Mouse (Mus musculus) midbrain, embryonic 16.5 days (tissue): ENCODE measurements around the gene Golga1. TPM values are rescaled to one million over a fixed set of nuclear protein-coding genes. Genes with fewer than 3 reads are reported as not detected.
"Not testable (repeated sequence)": the region's sequence is repeated elsewhere in the genome, so short reads cannot be mapped to it uniquely, and the experiment has no call there.

ENCODE experiments used
- ATAC-seq: fragments of 200-750 bp; cut with Nextera tagmentation; 2 replicates; pipeline ENCODE4 v1.8.0; 2017; ENCODE audit warnings: moderate TSS enrichment
- H3K27ac ChIP-seq: fragments of 300-500 bp; sonication (generic); 2 replicates; pipeline ENCODE4 v1.5.1; 2014; ENCODE audit warnings: mild to moderate bottlenecking, low read length, mixed read lengths
- H3K27me3 ChIP-seq: fragments of 300-500 bp; sonication (generic); 2 replicates; pipeline ENCODE4 v1.6.1; 2014; ENCODE audit warnings: low read depth, low read length, mixed read lengths; ENCODE audit not compliant: control insufficient read depth, insufficient read depth
- H3K36me3 ChIP-seq: fragments of 300-500 bp; sonication (generic); 2 replicates; pipeline ENCODE4 v1.6.1; 2014; ENCODE audit warnings: mild to moderate bottlenecking, low read length, moderate library complexity, mixed read lengths; ENCODE audit not compliant: control insufficient read depth, insufficient read depth
- H3K4me1 ChIP-seq: fragments of 300-500 bp; sonication (generic); 2 replicates; pipeline ENCODE4 v1.6.1; 2014; ENCODE audit warnings: mild to moderate bottlenecking, low read length, mixed read lengths; ENCODE audit not compliant: control insufficient read depth, insufficient read depth
- H3K4me2 ChIP-seq: fragments of 300-500 bp; sonication (generic); 2 replicates; pipeline ENCODE4 v1.6.1; 2014; ENCODE audit warnings: mild to moderate bottlenecking, low read length, mixed read lengths
- H3K4me3 ChIP-seq: fragments of 300-500 bp; sonication (generic); 2 replicates; pipeline ENCODE4 v1.5.1; 2014; ENCODE audit warnings: low read depth, mild to moderate bottlenecking, low read length, moderate library complexity, mixed read lengths
- H3K9ac ChIP-seq: fragments of 300-500 bp; sonication (generic); 2 replicates; pipeline ENCODE4 v1.6.1; 2014; ENCODE audit warnings: low read depth, low read length, mixed read lengths
- H3K9me3 ChIP-seq: fragments of 300-500 bp; sonication (generic); replicated peaks from 2 replicates; pipeline ENCODE4 v1.6.1; 2014; ENCODE audit warnings: mild to moderate bottlenecking, low read length, mixed read lengths; ENCODE audit not compliant: control insufficient read depth, poor library complexity, severe bottlenecking
- WGBS: fragments of 180-500 bp; shearing (Covaris S2); extraction: QIAGEN DNeasy Blood & Tissue Kit; methylation state at CpG from one replicate; pipeline ENCODE4 v1.1.7; 2014; 5-methylcytosine and 5-hydroxymethylcytosine counted together
- polyA plus RNA-seq: library from polyadenylated mRNA; unstranded; fragments of >200 nt; fragmentation: Nextera tagmentation; extraction: Ambion mirVana; gene quantifications from 2 replicates; pipeline ENCODE4 v1.2.1, GENCODE M21; 2015

The Golga1 gene
- 34.9 and 37.5 TPM in 2 replicates for polyA plus RNA-seq

- H3K4me2 ChIP-seq = peak within 1 kb of the TSS; percentile 88
- ATAC-seq = peak; percentile 99
- WGBS = under 1% methylated on average over 50 of the region's 50 CpGs
- peak within 1 kb of the TSS; percentile 95 for H3K9ac ChIP-seq
- peak within 1 kb of the TSS; percentile 68 for H3K4me3 ChIP-seq
- peak within 1 kb of the TSS; percentile 82 for H3K27ac ChIP-seq
- no peaks in the 10 kb centered on the region for H3K27me3 ChIP-seq
- H3K9me3 ChIP-seq = no peaks in the 10 kb centered on the region
- peaks cover 9% of the 10 kb centered on the region for H3K4me1 ChIP-seq
- H3K36me3 ChIP-seq = peaks cover 5% of the 10 kb centered on the region; the same call in 1 of the 2 replicates
These were observed at the start of gene Golga1 for GRCm38 (mm10) chr2:39065400-39065987. Gene Golga1, minus strand, starts transcription at chr2:39065541.

- Histone ChIP-seq H3K9me3 (no peaks in the 10 kb centered on the region), H3K4me1 (no peaks in the 10 kb centered on the region), H3K27ac (no peak overlapping the region), H3K36me3 (peaks cover 21% of the 10 kb centered on the region), H3K9ac (no peak overlapping the region), H3K4me2 (no peak overlapping the region), H3K4me3 (no peak overlapping the region), H3K27me3 (no peaks in the 10 kb centered on the region)
- ATAC-seq = no peak
- WGBS = 98% methylated on average over 7 of the region's 7 CpGs
These were observed 48.8 kb upstream of the Golga1 start for GRCm38 (mm10) chr2:39114093-39114492.

GRCm38 (mm10) chr2:39110514-39110913 is 45.2 kb upstream of the Golga1 start:
- H3K4me1 ChIP-seq = no peaks in the 10 kb centered on the region
- H3K9ac ChIP-seq = no peak overlapping the region
- peaks cover 9% of the 10 kb centered on the region for H3K36me3 ChIP-seq
- no peak overlapping the region for H3K27ac ChIP-seq
- H3K9me3 ChIP-seq = no peaks in the 10 kb centered on the region
- no peak overlapping the region for H3K4me2 ChIP-seq
- no peak for ATAC-seq
- H3K4me3 ChIP-seq = no peak overlapping the region
- no peaks in the 10 kb centered on the region for H3K27me3 ChIP-seq

- H3K4me1 ChIP-seq, H3K27me3 ChIP-seq, H3K9me3 ChIP-seq, H3K27ac ChIP-seq, ATAC-seq, H3K9ac ChIP-seq, H3K4me2 ChIP-seq, H3K4me3 ChIP-seq: not testable (repeated sequence)
- H3K36me3 ChIP-seq = peaks cover 15% of the 10 kb centered on the region
These were observed 44.4 kb upstream of the Golga1 start for GRCm38 (mm10) chr2:39109712-39110111.

GRCm38 (mm10) chr2:39099951-39100350 is 34.6 kb upstream of the Golga1 start:
- not testable (repeated sequence) for H3K4me2 ChIP-seq, H3K27me3 ChIP-seq, H3K9ac ChIP-seq, H3K4me3 ChIP-seq, H3K4me1 ChIP-seq, H3K9me3 ChIP-seq, ATAC-seq, H3K27ac ChIP-seq
- peaks cover 27% of the 10 kb centered on the region for H3K36me3 ChIP-seq
- 94% methylated on average over 1 of the region's 1 CpGs for WGBS

GRCm38 (mm10) chr2:39097993-39098392 is 32.7 kb upstream of the Golga1 start:
- Histone ChIP-seq H3K36me3 (peaks cover 25% of the 10 kb centered on the region), H3K4me1 (no peaks in the 10 kb centered on the region), H3K9ac (no peak overlapping the region), H3K4me3 (no peak overlapping the region), H3K27ac (no peak overlapping the region), H3K27me3 (no peaks in the 10 kb centered on the region), H3K9me3 (no peaks in the 10 kb centered on the region), H3K4me2 (no peak overlapping the region)
- no peak for ATAC-seq

- H3K27me3 ChIP-seq = no peaks in the 10 kb centered on the region
- WGBS = 97% methylated on average over 1 of the region's 1 CpGs
- H3K4me1 ChIP-seq = no peaks in the 10 kb centered on the region
- no peak overlapping the region for H3K27ac ChIP-seq
- no peak overlapping the region for H3K4me3 ChIP-seq
- H3K4me2 ChIP-seq = no peak overlapping the region
- no peak for ATAC-seq
- H3K9ac ChIP-seq = no peak overlapping the region
- no peaks in the 10 kb centered on the region for H3K9me3 ChIP-seq
- H3K36me3 ChIP-seq = peaks cover 16% of the 10 kb centered on the region
These were observed 26.6 kb upstream of the Golga1 start for GRCm38 (mm10) chr2:39091966-39092365.

- ATAC-seq = no peak
- Histone ChIP-seq H3K9ac (no peak overlapping the region), H3K36me3 (peaks cover 29% of the 10 kb centered on the region), H3K9me3 (no peaks in the 10 kb centered on the region), H3K4me3 (no peak overlapping the region), H3K4me2 (no peak overlapping the region), H3K4me1 (no peaks in the 10 kb centered on the region), H3K27me3 (no peaks in the 10 kb centered on the region), H3K27ac (no peak overlapping the region)
- 90% methylated on average over 3 of the region's 3 CpGs for WGBS
These were observed 17.4 kb upstream of the Golga1 start for GRCm38 (mm10) chr2:39082706-39083105.

- Histone ChIP-seq H3K9ac (no peak overlapping the region), H3K4me2 (no peak overlapping the region), H3K27ac (no peak overlapping the region), H3K27me3 (no peaks in the 10 kb centered on the region), H3K36me3 (no peaks in the 10 kb centered on the region), H3K4me3 (no peak overlapping the region), H3K4me1 (no peaks in the 10 kb centered on the region), H3K9me3 (no peaks in the 10 kb centered on the region)
- ATAC-seq = no peak
These were observed 5.3 kb upstream of the Golga1 start for GRCm38 (mm10) chr2:39070666-39071065.
